Mouse (Mus musculus) stomach, postnatal 0 days (tissue): ENCODE data around the gene Sapcd2.

Experiments used
- CTCF ChIP-seq: IDR thresholded peaks from 2 replicates; pipeline ENCODE4 v1.5.1; 2016; ENCODE audit warnings: antibody characterized with exemption, low read depth, mild to moderate bottlenecking, moderate library complexity
- EP300 ChIP-seq: optimal IDR thresholded peaks from 2 replicates; pipeline ENCODE3; 2016; ENCODE audit warnings: antibody characterized with exemption

- TF ChIP-seq CTCF (no peak), EP300 (no peak)
These were observed 31.0 kb downstream of the Sapcd2 start for GRCm38 (mm10) chr2:25402972-25403601.
